Mouse (Mus musculus): ENCODE data around the gene Mup20. TPM values are rescaled to one million over a fixed set of nuclear protein-coding genes. Genes with fewer than 3 reads are reported as not detected.
A peak's percentile ranks its signal among the peaks of the same experiment; 100 is the strongest.
"Not testable (repeated sequence)": the region's sequence is repeated elsewhere in the genome, so short reads cannot be mapped to it uniquely, and the experiment has no call there.

Gene Mup20
- polyA plus RNA-seq (2012; rRNA removed), result not detected in 2 replicates

DNA sequence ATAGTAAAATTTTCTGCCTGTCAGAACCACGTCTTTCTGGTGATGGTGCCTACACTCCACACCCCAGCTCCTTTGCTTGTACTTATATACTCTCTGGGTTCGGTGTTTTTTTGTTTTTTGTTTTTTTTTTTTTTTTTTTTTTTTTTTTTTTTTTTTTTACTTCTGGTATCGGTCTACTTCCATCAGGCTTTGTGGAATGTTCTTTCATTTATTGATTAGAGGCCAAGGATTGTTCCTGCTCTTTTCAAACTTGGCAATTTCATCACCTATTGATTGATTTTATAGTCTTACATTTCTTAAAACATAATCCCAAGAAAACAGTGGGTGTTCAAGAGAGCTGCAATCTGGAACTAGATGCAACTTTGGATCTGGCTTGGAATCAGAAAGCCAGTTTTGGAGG, at the start of gene Mup20:
Mup20 (minus strand) TSS at position 101 of the 400 bp plus-strand sequence.
- WGBS, result 68% methylated on average over 3 of the region's 3 CpGs
- not testable (repeated sequence) for H3K36me3 ChIP-seq (ENCODE audit: control insufficient read depth, insufficient read depth, low read length); H3K27me3 ChIP-seq (replicated peaks; ENCODE audit: control insufficient read depth, insufficient read depth, low read length); H3K27ac ChIP-seq (ENCODE audit: insufficient read depth, low read depth, low read length); H3K4me1 ChIP-seq (ENCODE audit: control insufficient read depth, insufficient read depth, low read length); DNase-seq; H3K4me3 ChIP-seq (ENCODE audit: insufficient read depth, low read depth, low read length)

DNA sequence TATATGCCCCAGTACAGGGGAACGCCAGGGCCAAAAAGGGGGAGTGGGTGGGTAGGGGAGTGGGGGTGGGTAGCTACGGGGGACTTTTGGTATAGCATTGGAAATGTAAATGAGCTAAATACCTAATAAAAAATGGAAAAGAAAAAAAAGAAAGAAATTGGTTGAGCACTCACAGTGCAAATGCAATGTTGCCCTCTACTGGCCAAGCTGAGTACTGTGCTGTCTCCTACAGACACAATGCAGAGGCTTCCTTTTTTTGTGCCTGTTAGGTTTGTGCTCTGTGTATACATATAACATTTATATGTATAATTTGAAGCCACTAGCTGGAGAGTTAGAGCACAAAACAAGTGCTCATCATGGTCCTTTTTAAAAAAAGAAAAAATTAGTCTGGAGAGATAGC, 49.4 kb upstream of the Mup20 start:
- DNase-seq, result peak; percentile 39
- H3K4me1 ChIP-seq (ENCODE audit: control insufficient read depth, insufficient read depth, low read length); H3K36me3 ChIP-seq (ENCODE audit: control insufficient read depth, insufficient read depth, low read length); H3K27me3 ChIP-seq (replicated peaks; ENCODE audit: control insufficient read depth, insufficient read depth, low read length); H3K4me3 ChIP-seq (ENCODE audit: insufficient read depth, low read depth, low read length); H3K27ac ChIP-seq (ENCODE audit: insufficient read depth, low read depth, low read length): not testable (repeated sequence)
- 92% methylated on average over 2 of the region's 2 CpGs for whole genome bisulfite sequencing
- peak; percentile 57 for TF ChIP-seq CTCF (conservative IDR thresholded peaks at IDR 0.05; ENCODE audit: insufficient read depth, insufficient read length, low read depth, low read length)

GRCm38 (mm10) chr4:62087953-62088352, 34.0 kb upstream of the Mup20 start:
- Histone ChIP-seq H3K4me1 (ENCODE audit: control insufficient read depth, insufficient read depth, low read length) (no peaks in the 10 kb centered on the region), H3K27ac (ENCODE audit: insufficient read depth, low read depth, low read length) (no peak overlapping the region), H3K4me3 (ENCODE audit: insufficient read depth, low read depth, low read length) (no peak overlapping the region), H3K27me3 (replicated peaks; ENCODE audit: control insufficient read depth, insufficient read depth, low read length) (no peaks in the 10 kb centered on the region), H3K36me3 (ENCODE audit: control insufficient read depth, insufficient read depth, low read length) (no peaks in the 10 kb centered on the region)
- no peak for TF ChIP-seq POLR2A (IDR thresholded peaks at IDR 0.05; ENCODE audit: low read depth, low read length)
- no peak for TF ChIP-seq CTCF (conservative IDR thresholded peaks at IDR 0.05; ENCODE audit: insufficient read depth, insufficient read length, low read depth, low read length)
- 79% methylated on average over 2 of the region's 2 CpGs for WGBS
- DNase-seq, result no peak

- no peak for DNase-seq
- 76% methylated on average over 2 of the region's 2 CpGs for WGBS
- Histone ChIP-seq H3K36me3 (ENCODE audit: control insufficient read depth, insufficient read depth, low read length) (no peaks in the 10 kb centered on the region), H3K27me3 (replicated peaks; ENCODE audit: control insufficient read depth, insufficient read depth, low read length) (no peaks in the 10 kb centered on the region), H3K4me3 (ENCODE audit: insufficient read depth, low read depth, low read length) (no peak within 1 kb of the TSS), H3K4me1 (ENCODE audit: control insufficient read depth, insufficient read depth, low read length) (no peaks in the 10 kb centered on the region), H3K27ac (ENCODE audit: insufficient read depth, low read depth, low read length) (no peak within 1 kb of the TSS)
- TF ChIP-seq POLR2A (IDR thresholded peaks at IDR 0.05; ENCODE audit: low read depth, low read length), result no peak
- no peak for TF ChIP-seq CTCF (conservative IDR thresholded peaks at IDR 0.05; ENCODE audit: insufficient read depth, insufficient read length, low read depth, low read length)
Observed at GRCm38 (mm10) chr4:62087241-62087640, 33.3 kb upstream of the Mup20 start, which contains the start of gene Mup3. TSS of gene Mup3 (minus strand) at chr4:62087342.

DNA sequence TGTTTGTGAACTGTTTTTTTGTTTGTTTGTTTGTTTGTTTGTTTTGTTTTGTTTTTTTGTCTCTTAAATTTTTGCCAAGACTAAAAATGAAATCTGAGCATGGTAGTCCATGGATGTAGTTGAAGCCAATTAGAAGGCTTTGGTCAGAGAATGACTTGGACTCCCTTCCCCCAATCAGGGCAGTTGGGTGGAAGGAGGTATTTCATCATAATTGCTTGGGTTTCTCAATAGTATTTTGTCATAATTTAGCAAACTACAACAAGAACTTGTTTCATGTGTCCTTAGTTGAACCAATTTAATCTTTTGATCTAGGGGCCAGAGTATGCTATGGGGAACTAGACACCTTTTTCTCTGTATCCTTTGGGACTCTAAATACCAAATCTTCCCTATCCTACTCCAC, 28.8 kb upstream of the Mup20 start:
- TF ChIP-seq CTCF (conservative IDR thresholded peaks at IDR 0.05; ENCODE audit: insufficient read depth, insufficient read length, low read depth, low read length), result no peak
- no peak for TF ChIP-seq POLR2A (IDR thresholded peaks at IDR 0.05; ENCODE audit: low read depth, low read length)
- no peaks in the 10 kb centered on the region for H3K4me1 ChIP-seq (ENCODE audit: control insufficient read depth, insufficient read depth, low read length)
- no peak for DNase-seq
- no peak overlapping the region for H3K4me3 ChIP-seq (ENCODE audit: insufficient read depth, low read depth, low read length)
- H3K27ac ChIP-seq (ENCODE audit: insufficient read depth, low read depth, low read length), result no peak overlapping the region
- no peaks in the 10 kb centered on the region for H3K27me3 ChIP-seq (replicated peaks; ENCODE audit: control insufficient read depth, insufficient read depth, low read length)
- H3K36me3 ChIP-seq (ENCODE audit: control insufficient read depth, insufficient read depth, low read length), result no peaks in the 10 kb centered on the region

GRCm38 (mm10) chr4:62075126-62075525, 21.2 kb upstream of the Mup20 start:
- TF ChIP-seq CTCF (conservative IDR thresholded peaks at IDR 0.05; ENCODE audit: insufficient read depth, insufficient read length, low read depth, low read length) (no peak), POLR2A (IDR thresholded peaks at IDR 0.05; ENCODE audit: low read depth, low read length) (no peak)
- WGBS, result 52% methylated on average over 3 of the region's 3 CpGs

DNA sequence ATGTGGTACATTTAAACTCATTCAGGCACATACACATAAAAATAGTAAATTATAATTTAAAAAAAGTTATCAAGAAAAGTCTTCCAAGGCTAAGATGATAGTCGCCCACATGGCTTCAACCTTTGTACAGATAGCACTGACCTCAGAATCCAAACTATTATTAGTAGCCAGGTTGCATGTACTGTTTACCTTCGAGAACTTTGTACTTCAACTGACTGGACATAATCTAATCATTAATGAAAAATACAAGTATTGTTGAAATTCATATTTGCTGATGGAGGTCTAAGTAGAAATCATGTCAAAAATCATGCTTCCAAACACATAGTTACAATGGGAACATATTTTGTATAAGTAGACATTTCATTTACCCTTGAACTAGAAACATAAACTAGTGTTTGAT, 822 bp upstream of the Mup20 start:
- not testable (repeated sequence) for DNase-seq; H3K27me3 ChIP-seq (replicated peaks; ENCODE audit: control insufficient read depth, insufficient read depth, low read length); H3K4me1 ChIP-seq (ENCODE audit: control insufficient read depth, insufficient read depth, low read length); H3K27ac ChIP-seq (ENCODE audit: insufficient read depth, low read depth, low read length); H3K36me3 ChIP-seq (ENCODE audit: control insufficient read depth, insufficient read depth, low read length); H3K4me3 ChIP-seq (ENCODE audit: insufficient read depth, low read depth, low read length)
- WGBS, result 55% methylated on average over 2 of the region's 2 CpGs

More at GRCm38 (mm10) chr4:62075126-62075525, 21.2 kb upstream of the Mup20 start:
- DNase-seq, result no peak
- Histone ChIP-seq H3K4me1 (ENCODE audit: control insufficient read depth, insufficient read depth, low read length) (no peaks in the 10 kb centered on the region), H3K27me3 (replicated peaks; ENCODE audit: control insufficient read depth, insufficient read depth, low read length) (no peaks in the 10 kb centered on the region), H3K4me3 (ENCODE audit: insufficient read depth, low read depth, low read length) (no peak overlapping the region), H3K36me3 (ENCODE audit: control insufficient read depth, insufficient read depth, low read length) (no peaks in the 10 kb centered on the region), H3K27ac (ENCODE audit: insufficient read depth, low read depth, low read length) (no peak overlapping the region)

- WGBS, result 74% methylated on average over 1 of the region's 1 CpGs
- no peak for TF ChIP-seq CTCF (conservative IDR thresholded peaks at IDR 0.05; ENCODE audit: insufficient read depth, insufficient read length, low read depth, low read length)
- no peak for TF ChIP-seq POLR2A (IDR thresholded peaks at IDR 0.05; ENCODE audit: low read depth, low read length)
- Histone ChIP-seq H3K27me3 (replicated peaks; ENCODE audit: control insufficient read depth, insufficient read depth, low read length) (no peaks in the 10 kb centered on the region), H3K27ac (ENCODE audit: insufficient read depth, low read depth, low read length) (no peak overlapping the region), H3K4me3 (ENCODE audit: insufficient read depth, low read depth, low read length) (no peak overlapping the region), H3K4me1 (ENCODE audit: control insufficient read depth, insufficient read depth, low read length) (no peaks in the 10 kb centered on the region), H3K36me3 (ENCODE audit: control insufficient read depth, insufficient read depth, low read length) (no peaks in the 10 kb centered on the region)
- DNase-seq, result no peak
Observed at GRCm38 (mm10) chr4:62026281-62026680, 27.7 kb downstream of the Mup20 start.
